Mouse (Mus musculus): ENCODE data around the gene Rpn2.
A peak's percentile ranks its signal among the peaks of the same experiment; 100 is the strongest.

Rpn2 gene

GRCm38 (mm10) chr2:157353183-157353582, 74.4 kb downstream of the Rpn2 start:
- no peak for DNase-seq

GRCm38 (mm10) chr2:157354106-157354505, 75.3 kb downstream of the Rpn2 start:
- no peak for DNase-seq

GRCm38 (mm10) chr2:157360028-157360427, 81.2 kb downstream of the Rpn2 start:
- no peak for DNase-seq

GRCm38 (mm10) chr2:157363031-157363430, 84.2 kb downstream of the Rpn2 start:
- no peak for DNase-seq

- peak; percentile 51 for DNase-seq
Measured at GRCm38 (mm10) chr2:157366762-157367161, 87.9 kb downstream of the Rpn2 start.

GRCm38 (mm10) chr2:157367184-157367893, 88.5 kb downstream of the Rpn2 start, which contains the start of gene Manbal:
Gene Manbal (plus strand): TSS chr2:157367594.
- DNase-seq: peak; percentile 95

- DNase-seq: no peak
Measured at GRCm38 (mm10) chr2:157367991-157368390, 89.2 kb downstream of the Rpn2 start.

- no peak for DNase-seq
Measured at GRCm38 (mm10) chr2:157371696-157372095, 92.9 kb downstream of the Rpn2 start.

- peak; percentile 81 for DNase-seq
Measured at GRCm38 (mm10) chr2:157373681-157374080, 94.9 kb downstream of the Rpn2 start.

GRCm38 (mm10) chr2:157375051-157375450, 96.2 kb downstream of the Rpn2 start:
- DNase-seq: no peak
